8 mouse cellular contexts compared by ENCODE assay signal in genomic region chr4:138215671-138216199, GRCm38 (mm10). TPM values are rescaled to one million over a fixed set of nuclear protein-coding genes. Genes with fewer than 3 reads are reported as not detected.
A peak's percentile ranks its signal among the peaks of the same experiment; 100 is the strongest.
DNase-seq lines count a peak whose midpoint lies in the region; ATAC-seq and TF ChIP-seq lines count a peak whose summit lies in the region.

No protein-coding gene starts in this region.

- no peak for TF ChIP-seq CTCF in bone marrow macrophage, adult 2 months (IDR thresholded peaks at IDR 0.05; ENCODE audit: low read depth, low read length)

- H3K4me1 ChIP-seq in heart, embryonic 15.5 days (replicated peaks): peaks cover 31% of the 10 kb centered on the region
- H3K4me1 ChIP-seq in bone marrow macrophage, adult 2 months (ENCODE audit: control insufficient read depth, insufficient read depth, low read length): peaks cover 25% of the 10 kb centered on the region
- peaks cover 33% of the 10 kb centered on the region for H3K4me1 ChIP-seq in hindbrain, embryonic 15.5 days (replicated peaks)

- H3K9ac ChIP-seq in heart, embryonic 15.5 days: peak overlapping the region; percentile 98
- peak overlapping the region; percentile 96 for H3K9ac ChIP-seq in hindbrain, embryonic 15.5 days

- 44% methylated on average over 13 of the region's 13 CpGs for WGBS in heart, embryonic 15.5 days
- WGBS in hindbrain, embryonic 15.5 days: 40% methylated on average over 13 of the region's 13 CpGs

- intact Hi-C loops in heart, postnatal 25 days (cut with DNase I): no loop called here

- no peak for ATAC-seq in heart, embryonic 15.5 days (replicated peaks; ENCODE audit: insufficient number of reproducible peaks, insufficient read depth, low FRiP score, low read depth)
- no peak for ATAC-seq in hindbrain, embryonic 15.5 days (ENCODE audit: low FRiP score, low read depth)
- ATAC-seq in CD4-positive, CD25-positive, alpha-beta regulatory T cell, adult 4 months: no peak

- no peaks in the 10 kb centered on the region for H3K9me3 ChIP-seq in heart, embryonic 15.5 days (replicated peaks)
- H3K9me3 ChIP-seq in hindbrain, embryonic 15.5 days: no peaks in the 10 kb centered on the region

- peak overlapping the region; percentile 77 for H3K4me2 ChIP-seq in heart, embryonic 15.5 days
- H3K4me2 ChIP-seq in hindbrain, embryonic 15.5 days: peak overlapping the region; percentile 77

- no peak for DNase-seq in heart, postnatal 25 days (ENCODE audit: low spot score)
- peak; percentile 29 to 39 for DNase-seq in lung, postnatal 4 days
- no peak for DNase-seq in left cerebral cortex, adult 11 months (ENCODE audit: low spot score)
- DNase-seq in natural killer cell, adult 2 months (ENCODE audit: low spot score in 2 of 2): no peak

- peak overlapping the region; percentile 100 for H3K27ac ChIP-seq in heart, embryonic 15.5 days
- H3K27ac ChIP-seq in bone marrow macrophage, adult 2 months (ENCODE audit: insufficient read depth, low read depth, low read length): peak overlapping the region; percentile 89
- H3K27ac ChIP-seq in hindbrain, embryonic 15.5 days (replicated peaks): peak overlapping the region; percentile 100

- H3K36me3 ChIP-seq in heart, embryonic 15.5 days: no peaks in the 10 kb centered on the region
- no peaks in the 10 kb centered on the region for H3K36me3 ChIP-seq in hindbrain, embryonic 15.5 days

- no peaks in the 10 kb centered on the region for H3K27me3 ChIP-seq in heart, embryonic 15.5 days
- no peaks in the 10 kb centered on the region for H3K27me3 ChIP-seq in hindbrain, embryonic 15.5 days

- H3K4me3 ChIP-seq in heart, embryonic 15.5 days: peak overlapping the region; percentile 93
- peak overlapping the region; percentile 87 for H3K4me3 ChIP-seq in bone marrow macrophage, adult 2 months (ENCODE audit: insufficient read depth, low read length)
- peak overlapping the region; percentile 93 for H3K4me3 ChIP-seq in hindbrain, embryonic 15.5 days

- TF ChIP-seq POLR2A in bone marrow macrophage, adult 2 months (IDR thresholded peaks at IDR 0.05; ENCODE audit: borderline replicate concordance, low read depth, low read length): no peak

RNA-seq across cellular contexts. Expression of gene Hp1bp3, which starts 0.4 kb away (rescaled TPM):
- polyA plus RNA-seq in heart, embryonic 15.5 days (2015; fragmentation: Nextera tagmentation; extraction: Ambion mirVana): 96.1 and 97.9 TPM in 2 replicates
- 10 to 100 TPM; 80.9 to 81.8 TPM for total RNA-seq in heart, postnatal 25 days (2021)
- 141 TPM in 2 replicates for polyA plus RNA-seq in bone marrow macrophage, adult 2 months (2012; ENCODE audit: insufficient read depth, insufficient read length, missing spikeins)
- 173 and 185 TPM in 2 replicates for polyA plus RNA-seq in hindbrain, embryonic 15.5 days (2015; fragmentation: Nextera tagmentation; extraction: Ambion mirVana)
- 100 to 1,000 TPM; 164 to 189 TPM for polyA plus RNA-seq in CD4-positive, CD25-positive, alpha-beta regulatory T cell, adult 4 months (2017; shearing (Covaris generic))

RNA-seq across cellular contexts. Expression of gene Sh2d5, which starts 34.5 kb away (rescaled TPM):
- polyA plus RNA-seq in heart, embryonic 15.5 days (2015; fragmentation: Nextera tagmentation; extraction: Ambion mirVana): 0.31 and 0.36 TPM in 2 replicates
- under 1 TPM in 1 of 2 experiments, not detected in 1; 0.25 TPM for total RNA-seq in heart, postnatal 25 days (2021)
- 0.16 TPM in 1 of 2 replicates, not detected in the other for polyA plus RNA-seq in bone marrow macrophage, adult 2 months (2012; ENCODE audit: insufficient read depth, insufficient read length, missing spikeins)
- polyA plus RNA-seq in hindbrain, embryonic 15.5 days (2015; fragmentation: Nextera tagmentation; extraction: Ambion mirVana): 16.5 and 20.3 TPM in 2 replicates
- polyA plus RNA-seq in CD4-positive, CD25-positive, alpha-beta regulatory T cell, adult 4 months (2017; shearing (Covaris generic)): under 1 TPM in 1 of 2 experiments, not detected in 1; 0.54 TPM

RNA-seq across cellular contexts. Expression of gene Kif17, which starts 34.5 kb away (rescaled TPM):
- 0.57 and 1.2 TPM in 2 replicates for polyA plus RNA-seq in heart, embryonic 15.5 days (2015; fragmentation: Nextera tagmentation; extraction: Ambion mirVana)
- total RNA-seq in heart, postnatal 25 days (2021): under 1 TPM; 0.13 to 0.22 TPM
- not detected in 2 replicates for polyA plus RNA-seq in bone marrow macrophage, adult 2 months (2012; ENCODE audit: insufficient read depth, insufficient read length, missing spikeins)
- polyA plus RNA-seq in hindbrain, embryonic 15.5 days (2015; fragmentation: Nextera tagmentation; extraction: Ambion mirVana): 3.9 and 4.5 TPM in 2 replicates
- under 1 TPM in 1 of 2 experiments, not detected in 1; 0.12 TPM for polyA plus RNA-seq in CD4-positive, CD25-positive, alpha-beta regulatory T cell, adult 4 months (2017; shearing (Covaris generic))

Comparison
In these comparisons a context has a peak if more than half of its experiments do, and no peak if none do; other contexts are left out.
1. DNase-seq: peak in lung, postnatal 4 days (2 of 2); none in heart, postnatal 25 days (single experiment), left cerebral cortex, adult 11 months (single experiment) and natural killer cell, adult 2 months (0 of 2).
2. RNA of gene Sh2d5, which starts 34.5 kb away (polyA plus RNA-seq): 16.5 to 20.3 TPM in hindbrain, embryonic 15.5 days; 0.54 TPM in CD4-positive, CD25-positive, alpha-beta regulatory T cell, adult 4 months, 0.31 to 0.36 TPM in heart, embryonic 15.5 days and 0.16 TPM in bone marrow macrophage, adult 2 months; every median in the first group is over 10 times any median in the second.
3. Peak in every context shown above with its lines, with median percentiles within 50 percentile points of each other: H3K27ac ChIP-seq and H3K4me3 ChIP-seq.